22 mouse cellular contexts compared by ENCODE assay signal in genomic region chr7:123305397-123305796, GRCm38 (mm10).
DNase-seq lines count a peak whose midpoint lies in the region; TF ChIP-seq lines count a peak whose summit lies in the region.
"Had no signal": no experiment of that assay in that cellular context is flagged by ENCODE, and none has a peak within 500 bp of the region (broad histone marks: within the 10 kb centered on the region; RNA-seq: fewer than 3 reads in every experiment).

No protein-coding gene starts in this region.

- no peak for TF ChIP-seq CTCF in left cerebral cortex, adult 2 months (IDR thresholded peaks at IDR 0.05)

- intact Hi-C loops in left cerebral cortex, postnatal 4 days (cut with DNase I): no loop called here
- intact Hi-C loops in left cerebral cortex, adult 2 months (cut with DNase I): no loop called here

- peak; percentile 39 for DNase-seq in left cerebral cortex, postnatal 4 days
- DNase-seq in left cerebral cortex, adult 2 months (ENCODE audit: extremely low spot score in 1 of 2, low spot score in 2 of 2): no peak
- DNase-seq in cerebellum, adult 18-20 months: peak; percentile 47 to 60
- peak; percentile 81 for DNase-seq in cerebellum, adult 9-11 months
- DNase-seq in thymus, postnatal 10 days (ENCODE audit: low spot score in 2 of 2): no peak
- no peak for DNase-seq in spleen, postnatal 10 days (ENCODE audit: low spot score in 2 of 2)
- DNase-seq in spleen, postnatal 4 days (ENCODE audit: low spot score in 2 of 2): no peak
- DNase-seq: adrenal gland, postnatal 36 days; B cell, adult 2 months; embryo, embryonic 11 days; gastrocnemius, postnatal 25 days; heart, adult 18-20 months; kidney, adult 11 months; kidney, postnatal 14 days; liver, postnatal 0 days; lung, postnatal 36 days; thymus, postnatal 14 days had no signal

- H3K27ac ChIP-seq in left cerebral cortex, adult 2 months: no peak overlapping the region
- H3K27ac ChIP-seq: embryonic facial prominence, embryonic 12.5 days; layer of hippocampus, adult 2 months; liver, embryonic 12.5 days; neural tube, embryonic 13.5 days; stomach, embryonic 15.5 days had no signal

- H3K4me3 ChIP-seq in left cerebral cortex, adult 2 months: no peak overlapping the region
- H3K4me3 ChIP-seq: embryonic facial prominence, embryonic 12.5 days; layer of hippocampus, adult 2 months; liver, embryonic 12.5 days; neural tube, embryonic 13.5 days; stomach, embryonic 15.5 days had no signal

Comparison
In these comparisons a context has a peak if more than half of its experiments do, and no peak if none do; other contexts are left out.
1. DNase-seq: peak in left cerebral cortex, postnatal 4 days (single experiment), cerebellum, adult 18-20 months (2 of 2) and cerebellum, adult 9-11 months (single experiment); none in left cerebral cortex, adult 2 months (0 of 2), thymus, postnatal 10 days (0 of 2), spleen, postnatal 10 days (0 of 2) and spleen, postnatal 4 days (0 of 2).